In the genomic region with DNA sequence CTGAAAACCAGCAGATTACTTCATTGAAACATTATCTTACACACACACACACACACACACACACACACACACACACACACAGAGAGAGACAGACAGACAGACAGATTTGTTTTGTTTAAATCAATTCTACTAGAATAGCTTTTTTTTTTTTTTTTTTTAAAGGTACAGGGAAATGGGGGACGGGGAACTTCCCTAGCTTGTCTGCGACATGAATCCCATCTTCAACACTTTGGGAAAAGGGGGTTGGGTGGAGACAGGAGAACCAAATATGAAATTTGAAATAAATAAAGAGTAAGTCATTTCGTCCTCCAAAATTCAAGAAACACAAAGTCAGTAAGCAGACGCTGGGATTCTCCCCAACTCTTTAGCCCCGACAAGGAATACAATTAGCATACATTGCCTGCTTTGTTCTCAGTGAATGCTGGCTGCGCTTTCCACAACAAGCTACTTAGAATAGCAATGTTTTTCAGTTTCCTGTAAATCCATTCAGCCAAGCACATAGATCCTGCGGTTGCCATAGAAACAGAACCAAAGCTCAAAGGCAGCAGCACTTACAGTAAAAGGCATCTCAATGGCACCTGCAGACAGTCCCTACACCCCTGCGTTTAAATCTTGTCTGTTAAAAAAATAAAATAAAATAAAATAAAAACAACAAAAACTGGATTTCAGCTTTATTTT, we compare ENCODE assay signal across 8 mouse cellular contexts.
DNase-seq lines count a peak whose midpoint lies in the region; ATAC-seq and TF ChIP-seq lines count a peak whose summit lies in the region.
"Had no signal": no experiment of that assay in that cellular context is flagged by ENCODE, and none has a peak within 500 bp of the region (broad histone marks: within the 10 kb centered on the region; RNA-seq: fewer than 3 reads in every experiment).

No protein-coding gene starts in this region.

- WGBS in midbrain, embryonic 16.5 days, result 4% methylated on average over 8 of the region's 8 CpGs

- no peaks in the 10 kb centered on the region for H3K27me3 ChIP-seq in midbrain, embryonic 16.5 days (ENCODE audit: control insufficient read depth, insufficient read depth, low read depth, low read length)
- H3K27me3 ChIP-seq: lung, embryonic 15.5 days had no signal

- peaks cover 7% of the 10 kb centered on the region; the same call in 1 of the 2 replicates for H3K36me3 ChIP-seq in ES-E14 (ENCODE audit: control insufficient read depth, insufficient read depth, low read length, poor library complexity, severe bottlenecking)
- no peaks in the 10 kb centered on the region for H3K36me3 ChIP-seq in midbrain, embryonic 16.5 days (ENCODE audit: control insufficient read depth, insufficient read depth, low read length)
- H3K36me3 ChIP-seq: lung, embryonic 15.5 days had no signal

- H3K4me1 ChIP-seq in ES-E14 (ENCODE audit: control insufficient read depth in 2 of 2, insufficient read depth in 2 of 2, low read length in 2 of 2, poor library complexity in 1 of 2), result peaks cover 4 to 15% of the 10 kb centered on the region in 2 experiments
- H3K4me1 ChIP-seq in midbrain, embryonic 16.5 days (ENCODE audit: control insufficient read depth, insufficient read depth, low read length), result peaks cover 41% of the 10 kb centered on the region

- H3K9me3 ChIP-seq in ES-E14 (ENCODE audit: control insufficient read depth, insufficient read depth, low read depth, low read length), result no peaks in the 10 kb centered on the region; the same call in 1 of the 2 replicates
- no peaks in the 10 kb centered on the region for H3K9me3 ChIP-seq in midbrain, embryonic 16.5 days (replicated peaks; ENCODE audit: control insufficient read depth, low read length, poor library complexity, severe bottlenecking)
- H3K9me3 ChIP-seq: lung, embryonic 15.5 days had no signal

- in situ Hi-C loops in ES-E14 (cut with MboI; ENCODE audit: low sequenced_read_pairs in 2 of 2, unreplicated experiment in 2 of 2), result no loop called here

- peak; percentile 92 for ATAC-seq in midbrain, embryonic 16.5 days
- no peak for ATAC-seq in cerebellum, adult (ENCODE audit: insufficient number of reproducible peaks, low FRiP score, low TSS enrichment)

- H3K9ac ChIP-seq in ES-E14 (ENCODE audit: insufficient read depth, low read depth, low read length, poor library complexity, severe bottlenecking), result no peak overlapping the region
- peak overlapping the region; percentile 22 for H3K9ac ChIP-seq in midbrain, embryonic 16.5 days (ENCODE audit: low read depth, low read length)
- H3K9ac ChIP-seq: lung, embryonic 15.5 days had no signal

- H3K4me2 ChIP-seq in midbrain, embryonic 16.5 days (ENCODE audit: low read length), result peak overlapping the region; percentile 47
- H3K4me2 ChIP-seq: lung, embryonic 15.5 days had no signal

- peak; percentile 73 for DNase-seq in CD4-positive, CD25-positive, alpha-beta regulatory T cell, adult 2 months (ENCODE audit: low read depth, low spot score)
- peak; percentile 75 for DNase-seq in ES-E14 (ENCODE audit: low read depth, low spot score)
- peak; percentile 41 for DNase-seq in forelimb bud, embryonic 11.5 days (ENCODE audit: low read depth, low spot score)
- no peak for DNase-seq in adipocyte (ENCODE audit: low spot score)
- no peak for DNase-seq in ovary, adult 18-20 months (ENCODE audit: low spot score)

- H3K27ac ChIP-seq in ES-E14 (ENCODE audit: insufficient read depth, low read depth, low read length, poor library complexity, severe bottlenecking), result peak overlapping the region; percentile 82; the same call in 1 of the 2 replicates
- H3K27ac ChIP-seq in midbrain, embryonic 16.5 days (ENCODE audit: low read length), result peak overlapping the region; percentile 81

- peak overlapping the region in 1 of 2 experiments; percentile 6; a peak in 1 of 4 replicates for H3K4me3 ChIP-seq in ES-E14 (ENCODE audit: insufficient read depth in 1 of 2, low read depth in 1 of 2, low read length in 2 of 2, poor library complexity in 1 of 2, severe bottlenecking in 1 of 2)
- peak overlapping the region; percentile 20 for H3K4me3 ChIP-seq in midbrain, embryonic 16.5 days (ENCODE audit: low read depth, low read length)
- H3K4me3 ChIP-seq: lung, embryonic 15.5 days had no signal

TF ChIP-seq in ES-E14, 5 proteins besides CTCF, POLR2A, EP300 and RAD21:
- TF ChIP-seq MAFK (IDR thresholded peaks at IDR 0.05; ENCODE audit: insufficient read depth, low read depth, low read length) (no peak), HCFC1 (IDR thresholded peaks at IDR 0.05; ENCODE audit: borderline replicate concordance, insufficient read depth, low read length) (no peak), ZC3H11A (IDR thresholded peaks at IDR 0.05; ENCODE audit: borderline replicate concordance, low read depth, low read length) (no peak), CHD2 (IDR thresholded peaks at IDR 0.05; ENCODE audit: low read depth, low read length) (peak; percentile 32; the same call in 1 of the 2 replicates), ZNF384 (IDR thresholded peaks at IDR 0.05; ENCODE audit: low read depth, low read length) (peak; percentile 86; the same call in 1 of the 2 replicates)

Comparison
In these comparisons a context has a peak if more than half of its experiments do, and no peak if none do; other contexts are left out.
1. DNase-seq: peak in CD4-positive, CD25-positive, alpha-beta regulatory T cell, adult 2 months (single experiment), ES-E14 (single experiment) and forelimb bud, embryonic 11.5 days (single experiment); none in adipocyte (single experiment) and ovary, adult 18-20 months (single experiment).